Mouse (Mus musculus): ENCODE measurements around the gene Tssk6. TPM values are rescaled to one million over a fixed set of nuclear protein-coding genes. Genes with fewer than 3 reads are reported as not detected.

Gene Tssk6
- total and polyA plus RNA-seq, 3 experiments = 0.16 to 0.49 (median 0.23) TPM

DNA sequence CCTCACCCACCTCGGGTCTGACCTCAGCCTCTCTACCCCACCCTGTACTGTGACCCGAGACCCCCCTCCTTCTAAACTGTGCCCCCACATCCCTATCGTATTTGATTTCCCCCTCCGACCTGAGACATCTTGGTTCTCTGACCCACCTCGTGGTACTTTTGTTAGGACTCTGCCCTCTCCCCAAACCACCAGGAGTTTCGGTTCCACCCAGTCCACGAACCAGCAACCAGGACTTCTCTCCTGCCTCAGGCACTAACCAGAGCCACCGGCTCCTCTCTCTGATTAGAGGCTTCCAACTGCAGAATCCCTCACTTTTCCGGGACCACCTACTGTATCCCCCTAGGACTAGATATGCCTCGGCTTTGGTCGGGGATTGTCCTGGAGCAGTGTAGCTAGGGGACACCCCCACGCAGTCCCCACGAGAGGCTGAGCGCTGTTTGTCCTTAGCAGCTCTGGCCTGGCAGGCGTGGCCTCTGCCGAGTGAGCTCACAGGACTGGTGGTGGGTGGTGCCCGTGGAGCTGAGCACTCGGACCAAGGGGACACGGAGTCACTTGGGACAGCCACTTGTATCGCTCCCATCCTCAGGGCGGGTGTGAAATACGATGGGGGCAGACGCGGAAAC is 13.6 kb upstream of the Tssk6 start:
- 0 out of 2 replicates have a peak, but pooled peaks cover 3% of the 10 kb centered on the region for H3K4me1 ChIP-seq (ENCODE audit: control insufficient read depth, insufficient read depth, low read length)
- 5% methylated on average over 24 of the region's 24 CpGs for WGBS
- peak overlapping the region; percentile 18 for H3K9ac ChIP-seq (ENCODE audit: low read depth, low read length)
- TF ChIP-seq POLR2A (IDR thresholded peaks at IDR 0.05; ENCODE audit: insufficient read depth, low read depth, low read length) (peak; percentile 11; the same call in 1 of the 2 replicates), EP300 (IDR thresholded peaks at IDR 0.05; ENCODE audit: insufficient read depth, low read depth, low read length) (no peak), CTCF (IDR thresholded peaks at IDR 0.05) (no peak)
- DNase-seq = peak; percentile 43 to 52
- H3K27me3 ChIP-seq (ENCODE audit: control insufficient read depth, insufficient read depth, low read length) = peaks cover 16% of the 10 kb centered on the region
- H3K79me2 ChIP-seq (replicated peaks; ENCODE audit: control insufficient read depth, insufficient read depth, low read length) = no peaks in the 10 kb centered on the region
- peak overlapping the region; percentile 47 for H3K4me3 ChIP-seq
- intact Hi-C loops (cut with DNase I) = no loop called here
- no peak overlapping the region for H3K27ac ChIP-seq
- no peaks in the 10 kb centered on the region for H3K36me3 ChIP-seq (ENCODE audit: control insufficient read depth, insufficient read depth, low read length)

DNA sequence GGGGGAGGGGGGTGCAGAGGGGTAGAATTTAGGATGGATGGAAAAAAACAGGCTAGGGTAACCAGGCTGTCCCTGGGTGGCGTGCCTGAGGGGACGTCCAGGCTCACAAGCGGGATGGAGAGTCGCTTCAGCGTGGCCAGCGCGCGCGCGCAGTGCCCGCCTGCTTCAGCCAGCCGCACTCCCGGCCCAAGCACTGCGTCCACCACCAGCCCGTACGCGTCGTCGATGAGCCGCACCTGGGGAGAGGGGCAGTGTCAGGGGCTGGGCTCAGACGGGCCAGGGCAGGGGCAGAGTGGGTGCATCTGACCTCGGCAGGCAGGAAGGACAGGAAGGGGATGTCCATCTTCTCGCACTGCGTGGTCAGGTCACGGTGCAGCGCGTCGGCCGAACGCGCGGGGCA is 13.1 kb upstream of the Tssk6 start:
- 0 out of 2 replicates have a peak, but pooled peaks cover 3% of the 10 kb centered on the region for H3K4me1 ChIP-seq (ENCODE audit: control insufficient read depth, insufficient read depth, low read length)
- intact Hi-C loops (cut with DNase I) = no loop called here
- H3K9ac ChIP-seq (ENCODE audit: low read depth, low read length) = peak overlapping the region; percentile 65
- peak overlapping the region; percentile 47; the same call in 1 of the 2 replicates for H3K4me3 ChIP-seq
- no peaks in the 10 kb centered on the region for H3K79me2 ChIP-seq (replicated peaks; ENCODE audit: control insufficient read depth, insufficient read depth, low read length)
- no peaks in the 10 kb centered on the region for H3K36me3 ChIP-seq (ENCODE audit: control insufficient read depth, insufficient read depth, low read length)
- no peak for DNase-seq
- H3K27me3 ChIP-seq (ENCODE audit: control insufficient read depth, insufficient read depth, low read length) = peaks cover 16% of the 10 kb centered on the region
- no peak overlapping the region for H3K27ac ChIP-seq
- TF ChIP-seq CTCF (IDR thresholded peaks at IDR 0.05) = no peak
- no peak for TF ChIP-seq EP300 (IDR thresholded peaks at IDR 0.05; ENCODE audit: insufficient read depth, low read depth, low read length)
- no peak for TF ChIP-seq POLR2A (IDR thresholded peaks at IDR 0.05; ENCODE audit: insufficient read depth, low read depth, low read length)
- 3% methylated on average over 32 of the region's 32 CpGs for WGBS

DNA sequence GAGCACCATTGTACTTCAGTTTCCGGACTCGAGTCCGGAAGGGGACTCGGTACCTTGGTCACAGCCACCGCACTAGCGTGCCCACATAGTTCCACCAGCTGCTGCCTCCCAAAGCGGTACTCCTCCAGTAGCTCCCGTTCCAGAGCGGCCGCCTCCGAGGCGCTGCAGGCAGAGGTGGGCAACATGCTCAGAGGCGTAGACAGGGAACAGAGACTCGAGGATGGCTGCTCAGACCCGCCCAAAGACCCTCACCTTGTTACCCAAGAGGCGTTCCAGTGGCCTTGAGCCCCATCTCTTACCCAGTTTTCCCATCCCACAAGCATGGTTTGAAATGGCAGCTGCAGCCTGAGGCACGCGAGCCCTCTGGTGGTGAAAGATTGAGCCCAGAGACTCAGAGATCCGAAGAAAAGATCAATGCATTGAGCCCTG is 11.2 kb upstream of the Tssk6 start:
- peak in 1 of 2 experiments; percentile 51 for DNase-seq
- intact Hi-C loops (cut with DNase I) = loop anchor here (1.0 to 10.0 kb wide), 2 partner anchors 17 to 266 kb away; partner anchors contain the start of gene Zfp868
- TF ChIP-seq EP300 (IDR thresholded peaks at IDR 0.05; ENCODE audit: insufficient read depth, low read depth, low read length) = no peak
- no peak for TF ChIP-seq POLR2A (IDR thresholded peaks at IDR 0.05; ENCODE audit: insufficient read depth, low read depth, low read length)
- peak; percentile 74 for TF ChIP-seq CTCF (IDR thresholded peaks at IDR 0.05)
- no peak overlapping the region for H3K9ac ChIP-seq (ENCODE audit: low read depth, low read length)
- peaks cover 6% of the 10 kb centered on the region for H3K4me1 ChIP-seq (ENCODE audit: control insufficient read depth, insufficient read depth, low read length)
- H3K79me2 ChIP-seq (replicated peaks; ENCODE audit: control insufficient read depth, insufficient read depth, low read length) = no peaks in the 10 kb centered on the region
- 51% methylated on average over 19 of the region's 19 CpGs for WGBS
- no peak overlapping the region for H3K4me3 ChIP-seq
- no peak overlapping the region for H3K27ac ChIP-seq
- H3K27me3 ChIP-seq (ENCODE audit: control insufficient read depth, insufficient read depth, low read length) = peaks cover 13% of the 10 kb centered on the region
- no peaks in the 10 kb centered on the region for H3K36me3 ChIP-seq (ENCODE audit: control insufficient read depth, insufficient read depth, low read length)

DNA sequence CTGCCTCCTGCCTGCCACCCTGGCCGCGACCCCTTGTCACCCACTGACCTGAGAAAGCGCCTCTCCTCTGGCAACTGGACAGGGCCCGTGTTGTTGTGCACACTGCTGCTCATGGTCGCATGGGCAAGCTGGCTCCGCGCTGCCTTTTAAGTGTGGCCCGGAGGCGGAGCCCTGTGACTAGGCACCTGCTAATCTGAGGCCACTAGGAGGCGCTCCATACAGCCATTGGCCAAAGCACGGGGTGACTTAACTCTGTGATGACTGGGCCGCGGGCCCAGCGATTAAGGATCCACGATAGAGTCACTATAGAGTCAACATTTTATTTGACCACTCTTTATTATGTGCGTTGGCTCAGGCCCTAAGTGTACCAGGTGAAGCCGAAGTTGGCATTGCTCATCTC is 8.1 kb upstream of the Tssk6 start:
- Histone ChIP-seq H3K79me2 (replicated peaks; ENCODE audit: control insufficient read depth, insufficient read depth, low read length) (0 out of 2 replicates have a peak, but pooled peaks cover 2% of the 10 kb centered on the region), H3K9ac (ENCODE audit: low read depth, low read length) (no peak overlapping the region), H3K4me3 (no peak overlapping the region), H3K4me1 (ENCODE audit: control insufficient read depth, insufficient read depth, low read length) (peaks cover 10% of the 10 kb centered on the region), H3K36me3 (ENCODE audit: control insufficient read depth, insufficient read depth, low read length) (no peaks in the 10 kb centered on the region), H3K27me3 (ENCODE audit: control insufficient read depth, insufficient read depth, low read length) (peaks cover 5% of the 10 kb centered on the region), H3K27ac (no peak overlapping the region)
- no peak for TF ChIP-seq EP300 (IDR thresholded peaks at IDR 0.05; ENCODE audit: insufficient read depth, low read depth, low read length)
- TF ChIP-seq CTCF (IDR thresholded peaks at IDR 0.05) = peak; percentile 70
- no peak for DNase-seq
- WGBS = 61% methylated on average over 17 of the region's 17 CpGs
- intact Hi-C loops (cut with DNase I) = loop anchor here (10.0 kb wide), 1 partner anchor 269 kb away; the partner anchor contains the start of gene Zfp868

DNA sequence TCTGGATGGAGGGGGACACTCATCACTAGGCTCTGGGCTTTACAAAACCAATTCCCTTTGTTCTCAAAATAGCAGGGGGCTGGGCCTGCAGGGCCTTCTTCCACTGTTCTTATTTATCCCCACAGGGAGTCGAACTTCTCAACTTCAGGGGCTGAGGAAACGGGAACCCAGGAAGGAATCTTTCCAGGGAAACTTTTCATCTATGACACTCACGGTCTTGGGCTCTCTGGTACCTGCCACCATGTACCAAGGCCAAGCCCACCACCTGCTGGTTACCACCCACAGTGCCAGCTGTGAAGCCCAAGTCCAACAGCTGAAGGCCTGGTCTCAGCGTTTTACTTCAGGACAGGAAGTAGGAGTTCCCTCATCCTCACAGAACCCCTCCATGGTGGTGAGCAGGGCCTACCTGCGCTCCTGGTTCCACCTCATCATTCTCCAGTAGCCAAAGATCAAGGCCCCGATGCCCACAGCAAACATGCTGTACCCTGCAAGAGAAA is 7.1 kb upstream of the Tssk6 start:
- DNase-seq = no peak
- Histone ChIP-seq H3K36me3 (ENCODE audit: control insufficient read depth, insufficient read depth, low read length) (no peaks in the 10 kb centered on the region), H3K27me3 (ENCODE audit: control insufficient read depth, insufficient read depth, low read length) (no peaks in the 10 kb centered on the region), H3K27ac (no peak overlapping the region), H3K4me3 (no peak overlapping the region), H3K4me1 (ENCODE audit: control insufficient read depth, insufficient read depth, low read length) (peaks cover 10% of the 10 kb centered on the region), H3K79me2 (replicated peaks; ENCODE audit: control insufficient read depth, insufficient read depth, low read length) (0 out of 2 replicates have a peak, but pooled peaks cover 2% of the 10 kb centered on the region), H3K9ac (ENCODE audit: low read depth, low read length) (no peak overlapping the region)
- no peak for TF ChIP-seq CTCF (IDR thresholded peaks at IDR 0.05)
- no peak for TF ChIP-seq POLR2A (IDR thresholded peaks at IDR 0.05; ENCODE audit: insufficient read depth, low read depth, low read length)
- TF ChIP-seq EP300 (IDR thresholded peaks at IDR 0.05; ENCODE audit: insufficient read depth, low read depth, low read length) = no peak
- WGBS = 64% methylated on average over 6 of the region's 6 CpGs
- intact Hi-C loops (cut with DNase I) = loop anchor here (10.0 kb wide), 1 partner anchor 270 kb away; the partner anchor contains the start of gene Zfp868

Data from heart, adult 2 months (tissue).